Mouse (Mus musculus) heart, postnatal 36 days (tissue): ENCODE measurements around the gene Gdap2. TPM values are rescaled to one million over a fixed set of nuclear protein-coding genes. Genes with fewer than 3 reads are reported as not detected.

Source experiments
- DNase-seq, 2 experiments: peaks; one replicate each; pipeline ENCODE4 v3.0.0; 2021 to 2022
- intact Hi-C: fragments of 180-260 bp; cut with DNase I; formaldehyde crosslinking; loops from one replicate; pipeline ENCODE4 v1.15.1; 2025
- total RNA-seq, 2 experiments: library from RNA; stranded (reverse); gene quantifications; 2 replicates each; pipeline ENCODE4 v1.2.3; 2021

Gdap2 gene
- 10 to 100 TPM in 1 of 2 experiments, 1 to 10 TPM in 1; 9.6 to 10.5 TPM for total RNA-seq

GRCm38 (mm10) chr3:100162315-100163105 is at the start of gene Gdap2, which contains the start of gene Wdr3:
Gene Gdap2, plus strand, starts transcription at chr3:100162381.
Gene Wdr3, minus strand, starts transcription at chr3:100162407.
- intact Hi-C loops: loop anchor here (10.0 kb wide), 1 partner anchor 522 kb away; the partner anchor contains the start of gene Man1a2
- DNase-seq: peak; percentile 93 to 94

- intact Hi-C loops: no loop called here
- no peak for DNase-seq
Measured at GRCm38 (mm10) chr3:100118681-100119080, 43.5 kb upstream of the Gdap2 start.

- intact Hi-C loops: no loop called here
- no peak for DNase-seq
Measured at GRCm38 (mm10) chr3:100121961-100122360, 40.2 kb upstream of the Gdap2 start.

GRCm38 (mm10) chr3:100122445-100122844 is 39.7 kb upstream of the Gdap2 start:
- intact Hi-C loops: no loop called here
- no peak for DNase-seq

- no peak for DNase-seq
- intact Hi-C loops: loop anchor here (10.0 kb wide), 1 partner anchor 524 kb away; the partner anchor contains the start of gene Man1a2
Measured at GRCm38 (mm10) chr3:100160682-100161445, 1.3 kb upstream of the Gdap2 start.

GRCm38 (mm10) chr3:100161665-100162314 is 391 bp upstream of the Gdap2 start:
- intact Hi-C loops: loop anchor here (10.0 kb wide), 1 partner anchor 523 kb away; the partner anchor contains the start of gene Man1a2
- DNase-seq: no peak

GRCm38 (mm10) chr3:100163556-100163955 is 1.4 kb downstream of the Gdap2 start:
- DNase-seq: no peak
- intact Hi-C loops: loop anchor here (10.0 kb wide), 1 partner anchor 521 kb away; the partner anchor contains the start of gene Man1a2

GRCm38 (mm10) chr3:100164991-100165390 is 2.8 kb downstream of the Gdap2 start:
- intact Hi-C loops: loop anchor here (2.0 to 10.0 kb wide), 2 partner anchors 326 to 520 kb away; partner anchors contain the start of gene Man1a2
- no peak for DNase-seq

GRCm38 (mm10) chr3:100176031-100176430 is 13.8 kb downstream of the Gdap2 start:
- no peak for DNase-seq
- intact Hi-C loops: no loop called here

GRCm38 (mm10) chr3:100180471-100180870 is 18.3 kb downstream of the Gdap2 start:
- intact Hi-C loops: no loop called here

GRCm38 (mm10) chr3:100189444-100189843 is 27.3 kb downstream of the Gdap2 start:
- peak; percentile 41 to 54 for DNase-seq
- intact Hi-C loops: loop anchor here (5.0 kb wide), 1 partner anchor 378 kb away; no protein-coding TSS in a partner anchor

More at GRCm38 (mm10) chr3:100180471-100180870, 18.3 kb downstream of the Gdap2 start:
- no peak for DNase-seq

GRCm38 (mm10) chr3:100189861-100190260 is 27.7 kb downstream of the Gdap2 start:
- no peak for DNase-seq
- intact Hi-C loops: loop anchor here (5.0 kb wide), 2 partner anchors 377 to 632 kb away; no protein-coding TSS in a partner anchor

- DNase-seq: no peak
- intact Hi-C loops: loop anchor here (5.0 kb wide), 1 partner anchor 628 kb away; no protein-coding TSS in a partner anchor
Measured at GRCm38 (mm10) chr3:100194210-100194609, 32.0 kb downstream of the Gdap2 start.

GRCm38 (mm10) chr3:100201554-100201953 is 39.4 kb downstream of the Gdap2 start:
- intact Hi-C loops: no loop called here
- no peak for DNase-seq

GRCm38 (mm10) chr3:100206973-100207372 is 44.8 kb downstream of the Gdap2 start:
- intact Hi-C loops: no loop called here
- no peak for DNase-seq

GRCm38 (mm10) chr3:100215469-100215868 is 53.3 kb downstream of the Gdap2 start:
- no peak for DNase-seq
- intact Hi-C loops: no loop called here

- intact Hi-C loops: no loop called here
- DNase-seq: no peak
Measured at GRCm38 (mm10) chr3:100225326-100225959, 63.3 kb downstream of the Gdap2 start.

GRCm38 (mm10) chr3:100227509-100227908 is 65.3 kb downstream of the Gdap2 start:
- intact Hi-C loops: no loop called here
- DNase-seq: no peak

- DNase-seq: no peak
- intact Hi-C loops: no loop called here
Measured at GRCm38 (mm10) chr3:100228981-100229380, 66.8 kb downstream of the Gdap2 start.
